Comparison of ENCODE assay signal across 18 mouse cellular contexts in the genomic region with DNA sequence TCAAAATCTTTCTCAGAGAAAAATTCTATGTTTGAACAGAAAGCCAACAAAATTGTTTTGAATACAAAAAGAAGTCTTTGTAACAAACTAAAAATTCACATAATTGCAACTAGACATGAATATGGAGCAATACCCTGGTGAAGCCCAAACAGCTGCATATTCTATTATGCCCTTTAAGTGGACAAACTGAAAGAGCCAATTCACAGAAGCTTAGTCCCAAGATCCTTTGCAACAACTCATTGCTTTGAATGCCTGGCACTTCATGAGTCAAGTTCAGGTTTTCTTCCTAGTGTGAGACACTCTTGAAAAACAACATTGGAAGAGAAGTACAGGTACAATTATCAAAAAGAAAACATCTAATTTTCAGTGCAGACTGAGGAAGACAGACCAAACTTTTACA. TPM values are rescaled to one million over a fixed set of nuclear protein-coding genes. Genes with fewer than 3 reads are reported as not detected.
DNase-seq lines count a peak whose midpoint lies in the region; ATAC-seq and TF ChIP-seq lines count a peak whose summit lies in the region.
"Had no signal": no experiment of that assay in that cellular context is flagged by ENCODE, and none has a peak within 500 bp of the region (broad histone marks: within the 10 kb centered on the region; RNA-seq: fewer than 3 reads in every experiment).

No protein-coding gene starts in this region.

- no peak for DNase-seq in layer of hippocampus, adult 2 months (ENCODE audit: low spot score in 2 of 2)
- no peak for DNase-seq in layer of hippocampus, adult 9-10 months (ENCODE audit: low spot score)
- peak; percentile 17 for DNase-seq in midbrain, embryonic 14.5 days
- no peak for DNase-seq in midbrain, postnatal 0 days (ENCODE audit: low spot score)
- peak; percentile 64 for DNase-seq in brain, embryonic 14.5 days (ENCODE audit: low read depth)
- DNase-seq in frontal cortex, postnatal 36 days (ENCODE audit: low spot score in 2 of 2) = no peak
- no peak for DNase-seq in right cerebral cortex, postnatal 36 days (ENCODE audit: low spot score in 2 of 2)
- DNase-seq: adrenal gland, postnatal 14 days; cerebellum, adult 2 months; gastrocnemius, adult 2 months; kidney, adult 11 months; lung, adult 18-20 months; lung, postnatal 36 days; right cerebral cortex, postnatal 25 days had no signal

- no peak overlapping the region for H3K4me2 ChIP-seq in midbrain, embryonic 14.5 days (ENCODE audit: low read length)
- H3K4me2 ChIP-seq in midbrain, postnatal 0 days (ENCODE audit: low read depth, low read length, poor library complexity, severe bottlenecking) = no peak overlapping the region

- no peak overlapping the region for H3K9ac ChIP-seq in midbrain, embryonic 14.5 days (replicated peaks; ENCODE audit: low read length)
- no peak overlapping the region for H3K9ac ChIP-seq in midbrain, postnatal 0 days (replicated peaks; ENCODE audit: low read length, poor library complexity, severe bottlenecking)
- H3K9ac ChIP-seq: stomach, embryonic 15.5 days had no signal

- H3K9me3 ChIP-seq in midbrain, embryonic 14.5 days (ENCODE audit: control insufficient read depth, low read length) = no peaks in the 10 kb centered on the region
- no peaks in the 10 kb centered on the region for H3K9me3 ChIP-seq in midbrain, postnatal 0 days (ENCODE audit: low read length)
- H3K9me3 ChIP-seq: heart, embryonic 10.5 days; hindbrain, embryonic 10.5 days; stomach, embryonic 15.5 days had no signal

- no peak for TF ChIP-seq CTCF in layer of hippocampus, adult 2 months (conservative IDR thresholded peaks at IDR 0.05)
- TF ChIP-seq CTCF in midbrain, postnatal 0 days (IDR thresholded peaks at IDR 0.05) = no peak
- no peak for TF ChIP-seq CTCF in brain, embryonic 14.5 days (IDR thresholded peaks at IDR 0.05; ENCODE audit: borderline replicate concordance, extremely low read depth, insufficient read depth, insufficient read length)

- no peak for TF ChIP-seq POLR2A in brain, embryonic 14.5 days (IDR thresholded peaks at IDR 0.05; ENCODE audit: borderline replicate concordance, extremely low read depth, insufficient read depth, insufficient read length, poor library complexity, severe bottlenecking)

- H3K27me3 ChIP-seq in midbrain, embryonic 14.5 days (ENCODE audit: control insufficient read depth, insufficient read depth, low read length) = no peaks in the 10 kb centered on the region
- H3K27me3 ChIP-seq in midbrain, postnatal 0 days (ENCODE audit: insufficient read depth, low read length) = no peaks in the 10 kb centered on the region
- H3K27me3 ChIP-seq: stomach, embryonic 15.5 days had no signal

- H3K27ac ChIP-seq in layer of hippocampus, adult 2 months = peak overlapping the region; percentile 43
- no peak overlapping the region for H3K27ac ChIP-seq in midbrain, embryonic 14.5 days (replicated peaks; ENCODE audit: low read depth, low read length)
- H3K27ac ChIP-seq in midbrain, postnatal 0 days (ENCODE audit: low read depth, low read length) = no peak overlapping the region
- H3K27ac ChIP-seq: heart, embryonic 10.5 days; hindbrain, postnatal 0 days had no signal

- no peaks in the 10 kb centered on the region for H3K36me3 ChIP-seq in midbrain, embryonic 14.5 days (ENCODE audit: control insufficient read depth, insufficient read depth, low read length)
- no peaks in the 10 kb centered on the region for H3K36me3 ChIP-seq in midbrain, postnatal 0 days (ENCODE audit: insufficient read depth, low read length)
- H3K36me3 ChIP-seq: heart, embryonic 10.5 days; hindbrain, embryonic 10.5 days; stomach, embryonic 15.5 days had no signal

- ATAC-seq in midbrain, embryonic 14.5 days (ENCODE audit: low FRiP score, low TSS enrichment) = no peak
- ATAC-seq in midbrain, postnatal 0 days (ENCODE audit: low FRiP score) = no peak
- ATAC-seq: hindbrain, postnatal 0 days had no signal

- H3K4me1 ChIP-seq in midbrain, embryonic 14.5 days (ENCODE audit: control insufficient read depth, insufficient read depth, low read length) = peaks cover 10% of the 10 kb centered on the region; the same call in 1 of the 2 replicates
- H3K4me1 ChIP-seq in midbrain, postnatal 0 days (ENCODE audit: insufficient read depth, low read length) = 0 out of 2 replicates have a peak, but pooled peaks cover 3% of the 10 kb centered on the region

- no peak overlapping the region for H3K4me3 ChIP-seq in layer of hippocampus, adult 2 months
- H3K4me3 ChIP-seq in midbrain, embryonic 14.5 days (replicated peaks; ENCODE audit: low read depth, low read length) = no peak overlapping the region
- no peak overlapping the region for H3K4me3 ChIP-seq in midbrain, postnatal 0 days (ENCODE audit: low read depth, low read length)
- H3K4me3 ChIP-seq: hindbrain, embryonic 10.5 days; stomach, embryonic 15.5 days had no signal

RNA-seq across cellular contexts. Expression of gene Zfand6, which starts 8.8 kb away (rescaled TPM):
- total RNA-seq in layer of hippocampus, adult 2 months (2021) = 10 to 100 TPM; 70.1 to 77.2 TPM
- 180 and 206 TPM in 2 replicates for polyA plus RNA-seq in midbrain, embryonic 14.5 days (2014; fragmentation: Nextera tagmentation; extraction: Ambion mirVana)
- 73.8 and 82.5 TPM in 2 replicates for total RNA-seq in midbrain, postnatal 0 days (2014; rRNA removed)
- 112 and 114 TPM in 2 replicates for polyA plus RNA-seq in midbrain, postnatal 0 days (2015; fragmentation: Nextera tagmentation; extraction: Ambion mirVana)
- 127 and 173 TPM in 2 replicates for polyA plus RNA-seq in brain, embryonic 14.5 days (2012; rRNA removed)

Comparison
In these comparisons a context has a peak if more than half of its experiments do, and no peak if none do; other contexts are left out.
1. DNase-seq: peak in midbrain, embryonic 14.5 days (single experiment) and brain, embryonic 14.5 days (single experiment); none in layer of hippocampus, adult 2 months (0 of 2), layer of hippocampus, adult 9-10 months (single experiment), midbrain, postnatal 0 days (single experiment), frontal cortex, postnatal 36 days (0 of 2) and right cerebral cortex, postnatal 36 days (0 of 2).